Mouse (Mus musculus): ENCODE results near the gene Cda.

DNA sequence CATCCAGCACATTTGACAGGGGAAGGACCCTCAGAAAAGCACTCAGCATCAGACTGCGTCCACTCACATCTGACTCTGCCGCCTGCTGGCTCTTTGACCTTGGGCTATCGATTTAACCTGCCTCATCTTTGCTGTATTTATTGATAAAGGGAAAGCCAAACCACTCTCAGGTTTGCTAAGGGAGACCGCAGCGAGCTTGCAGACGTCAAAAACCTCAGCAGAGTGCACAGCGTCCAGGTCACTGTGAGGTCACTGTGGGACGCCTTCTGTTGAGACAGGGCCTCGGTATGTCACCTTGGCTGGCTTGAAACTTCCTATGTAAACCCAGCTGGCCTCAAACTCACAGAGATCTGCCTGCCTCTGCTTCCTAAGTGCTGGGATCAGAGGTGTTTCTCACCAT is 30.5 kb downstream of the Cda start:
- TF ChIP-seq POLR2A (IDR thresholded peaks at IDR 0.05; ENCODE audit: low read depth, low read length), result no peak
- TF ChIP-seq CTCF (IDR thresholded peaks at IDR 0.05; ENCODE audit: borderline replicate concordance, insufficient read depth, low read length), result no peak
